Mouse (Mus musculus) midbrain, postnatal 0 days (tissue): Measurements from ENCODE around the gene Amdhd1. TPM values are rescaled to one million over a fixed set of nuclear protein-coding genes. Genes with fewer than 3 reads are reported as not detected.

Experiments used
- ATAC-seq: fragments of 200-750 bp; cut with Nextera tagmentation; 2 replicates; pipeline ENCODE4 v1.8.0; 2017; ENCODE audit warnings: moderate number of reproducible peaks, mild to moderate bottlenecking, moderate TSS enrichment, moderate library complexity; ENCODE audit not compliant: low FRiP score
- DNase-seq: peaks from one replicate; pipeline ENCODE4 v3.0.0-alpha.2; 2015; ENCODE audit warnings: low spot score
- H3K27ac ChIP-seq: fragments of 300-500 bp; sonication (generic); 2 replicates; pipeline ENCODE4 v1.5.1; 2014; ENCODE audit warnings: low read depth, mild to moderate bottlenecking, low read length, mixed read lengths
- H3K27me3 ChIP-seq: fragments of 300-500 bp; sonication (generic); 2 replicates; pipeline ENCODE4 v1.6.1; 2014; ENCODE audit warnings: low read length, control low read depth, mixed read lengths; ENCODE audit not compliant: insufficient read depth
- H3K36me3 ChIP-seq: fragments of 300-500 bp; sonication (generic); 2 replicates; pipeline ENCODE4 v1.6.1; 2014; ENCODE audit warnings: low read length, control low read depth, mixed read lengths; ENCODE audit not compliant: insufficient read depth
- H3K4me1 ChIP-seq: fragments of 300-500 bp; sonication (generic); 2 replicates; pipeline ENCODE4 v1.6.1; 2014; ENCODE audit warnings: mild to moderate bottlenecking, control low read depth, antibody characterized with exemption, low read length, mixed read lengths; ENCODE audit not compliant: insufficient read depth
- H3K4me2 ChIP-seq: fragments of 300-500 bp; sonication (generic); 2 replicates; pipeline ENCODE4 v1.6.1; 2014; ENCODE audit warnings: low read depth, mild to moderate bottlenecking, low read length, mixed read lengths; ENCODE audit not compliant: poor library complexity, severe bottlenecking
- H3K4me3 ChIP-seq: fragments of 300-500 bp; sonication (generic); 2 replicates; pipeline ENCODE4 v1.5.1; 2014; ENCODE audit warnings: low read depth, mild to moderate bottlenecking, low read length, moderate library complexity
- H3K9ac ChIP-seq: fragments of 300-500 bp; sonication (generic); replicated peaks from 2 replicates; pipeline ENCODE4 v1.6.1; 2014; ENCODE audit warnings: mild to moderate bottlenecking, low read length, moderate library complexity, mixed read lengths; ENCODE audit not compliant: poor library complexity, severe bottlenecking
- H3K9me3 ChIP-seq: fragments of 300-500 bp; sonication (generic); 2 replicates; pipeline ENCODE4 v1.6.1; 2016; ENCODE audit warnings: low read length, control low read depth
- CTCF ChIP-seq: IDR thresholded peaks from 2 replicates; pipeline ENCODE4 v1.5.1; 2016; ENCODE audit warnings: antibody characterized with exemption, mild to moderate bottlenecking
- WGBS: fragments of 180-500 bp; shearing (Covaris S2); extraction: QIAGEN DNeasy Blood & Tissue Kit; methylation state at CpG from one replicate; pipeline ENCODE4 v1.1.7; 2014; 5-methylcytosine and 5-hydroxymethylcytosine counted together
- polyA plus RNA-seq: library from polyadenylated mRNA; unstranded; fragments of >200 nt; fragmentation: Nextera tagmentation; extraction: Ambion mirVana; gene quantifications from 2 replicates; pipeline ENCODE4 v1.2.1, GENCODE M21; 2015
- total RNA-seq: library from RNA; depleted of rRNA; stranded (reverse); fragments of >200 nt; gene quantifications from 2 replicates; pipeline ENCODE4 v1.2.3, GENCODE M21; 2014

Amdhd1 gene
- total and polyA plus RNA-seq, 2 experiments from 2014 or later, result 0.07 TPM; not detected in 1

- no peaks in the 10 kb centered on the region for H3K9me3 ChIP-seq
- no peak overlapping the region for H3K4me2 ChIP-seq
- H3K4me1 ChIP-seq, result no peaks in the 10 kb centered on the region
- H3K27ac ChIP-seq, result no peak overlapping the region
- H3K27me3 ChIP-seq, result peaks cover 7% of the 10 kb centered on the region; the same call in 1 of the 2 replicates
- H3K36me3 ChIP-seq, result no peaks in the 10 kb centered on the region
- no peak overlapping the region for H3K4me3 ChIP-seq
- DNase-seq (no peak), ATAC-seq (no peak)
- WGBS, result 94% methylated on average over 2 of the region's 2 CpGs
- H3K9ac ChIP-seq, result no peak overlapping the region
- TF ChIP-seq CTCF, result no peak
These were observed 1.5 kb downstream of the Amdhd1 start for GRCm38 (mm10) chr10:93538287-93538686.

- ATAC-seq (no peak), DNase-seq (no peak)
- Histone ChIP-seq H3K36me3 (no peaks in the 10 kb centered on the region), H3K4me2 (no peak overlapping the region), H3K9me3 (no peaks in the 10 kb centered on the region), H3K4me1 (no peaks in the 10 kb centered on the region), H3K9ac (no peak overlapping the region), H3K4me3 (no peak overlapping the region), H3K27me3 (no peaks in the 10 kb centered on the region), H3K27ac (no peak overlapping the region)
- 90% methylated on average over 1 of the region's 1 CpGs for WGBS
- no peak for TF ChIP-seq CTCF
These were observed 14.5 kb downstream of the Amdhd1 start for GRCm38 (mm10) chr10:93525329-93525728.

GRCm38 (mm10) chr10:93520994-93521393, 18.8 kb downstream of the Amdhd1 start:
- ATAC-seq (no peak), DNase-seq (no peak)
- no peak overlapping the region for H3K4me2 ChIP-seq
- H3K4me3 ChIP-seq, result no peak overlapping the region
- TF ChIP-seq CTCF, result no peak
- no peaks in the 10 kb centered on the region for H3K4me1 ChIP-seq
- no peak overlapping the region for H3K27ac ChIP-seq
- 70% methylated on average over 4 of the region's 4 CpGs for WGBS
- no peaks in the 10 kb centered on the region for H3K36me3 ChIP-seq
- H3K9me3 ChIP-seq, result no peaks in the 10 kb centered on the region
- H3K9ac ChIP-seq, result no peak overlapping the region
- no peaks in the 10 kb centered on the region for H3K27me3 ChIP-seq

GRCm38 (mm10) chr10:93519756-93520155, 20.1 kb downstream of the Amdhd1 start:
- no peak overlapping the region for H3K9ac ChIP-seq
- WGBS, result 88% methylated on average over 5 of the region's 5 CpGs
- TF ChIP-seq CTCF, result no peak

GRCm38 (mm10) chr10:93519159-93519558, 20.7 kb downstream of the Amdhd1 start:
- H3K27ac ChIP-seq, result no peak overlapping the region
- no peaks in the 10 kb centered on the region for H3K9me3 ChIP-seq
- ATAC-seq, result no peak
- H3K9ac ChIP-seq, result no peak overlapping the region
- H3K27me3 ChIP-seq, result no peaks in the 10 kb centered on the region
- 92% methylated on average over 8 of the region's 8 CpGs for WGBS
- DNase-seq, result no peak
- TF ChIP-seq CTCF, result no peak
- no peaks in the 10 kb centered on the region for H3K4me1 ChIP-seq
- H3K36me3 ChIP-seq, result no peaks in the 10 kb centered on the region
- H3K4me2 ChIP-seq, result no peak overlapping the region
- no peak overlapping the region for H3K4me3 ChIP-seq

More at GRCm38 (mm10) chr10:93519756-93520155, 20.1 kb downstream of the Amdhd1 start:
- Histone ChIP-seq H3K4me1 (no peaks in the 10 kb centered on the region), H3K27me3 (no peaks in the 10 kb centered on the region), H3K9me3 (no peaks in the 10 kb centered on the region), H3K4me2 (no peak overlapping the region), H3K27ac (no peak overlapping the region), H3K36me3 (no peaks in the 10 kb centered on the region), H3K4me3 (no peak overlapping the region)
- DNase-seq (no peak), ATAC-seq (no peak)

- H3K9ac ChIP-seq, result no peak overlapping the region
- no peak overlapping the region for H3K27ac ChIP-seq
- no peak for TF ChIP-seq CTCF
- H3K4me3 ChIP-seq, result no peak overlapping the region
- H3K36me3 ChIP-seq, result no peaks in the 10 kb centered on the region
- H3K9me3 ChIP-seq, result no peaks in the 10 kb centered on the region
- ATAC-seq, result no peak
- 84% methylated on average over 2 of the region's 2 CpGs for WGBS
- DNase-seq, result no peak
- no peaks in the 10 kb centered on the region for H3K4me1 ChIP-seq
- H3K27me3 ChIP-seq, result no peaks in the 10 kb centered on the region
- H3K4me2 ChIP-seq, result no peak overlapping the region
These were observed 21.2 kb downstream of the Amdhd1 start for GRCm38 (mm10) chr10:93518620-93519019.
